Mouse (Mus musculus): ENCODE data around the gene Fer.

Fer gene

GRCm38 (mm10) chr17:64167731-64168130 lies 304.9 kb downstream of the Fer start:
- no peak for DNase-seq

GRCm38 (mm10) chr17:64170019-64170418 lies 307.2 kb downstream of the Fer start:
- no peak for DNase-seq

GRCm38 (mm10) chr17:64172474-64172873 lies 309.6 kb downstream of the Fer start:
- DNase-seq = no peak

GRCm38 (mm10) chr17:64180546-64180945 lies 317.7 kb downstream of the Fer start:
- no peak for DNase-seq

GRCm38 (mm10) chr17:64181291-64181690 lies 318.4 kb downstream of the Fer start:
- DNase-seq = no peak

- DNase-seq = no peak
Observed at GRCm38 (mm10) chr17:64182599-64182998, 319.7 kb downstream of the Fer start.

- DNase-seq = no peak
Observed at GRCm38 (mm10) chr17:64183196-64183595, 320.3 kb downstream of the Fer start.

Measured in cerebellum, adult 9-10 months (tissue).